Mouse (Mus musculus) G1E (cell line): ENCODE data around the gene Lck.

ENCODE experiments used
- CTCF ChIP-seq: IDR thresholded peaks from 2 replicates; pipeline ENCODE4 v1.5.1; 2012; ENCODE audit warnings: low read depth, low read length, inconsistent platforms, mixed read lengths
- GATA1 ChIP-seq: IDR thresholded peaks from 2 replicates; pipeline ENCODE4 v1.6.1; 2012; ENCODE audit warnings: borderline replicate concordance, low read length, inconsistent platforms, mixed read lengths
- POLR2AphosphoS5 ChIP-seq: IDR thresholded peaks from 2 replicates; pipeline ENCODE4 v1.6.1; 2012; ENCODE audit warnings: low read depth, low read length, inconsistent platforms; ENCODE audit not compliant: insufficient replicate concordance

DNA sequence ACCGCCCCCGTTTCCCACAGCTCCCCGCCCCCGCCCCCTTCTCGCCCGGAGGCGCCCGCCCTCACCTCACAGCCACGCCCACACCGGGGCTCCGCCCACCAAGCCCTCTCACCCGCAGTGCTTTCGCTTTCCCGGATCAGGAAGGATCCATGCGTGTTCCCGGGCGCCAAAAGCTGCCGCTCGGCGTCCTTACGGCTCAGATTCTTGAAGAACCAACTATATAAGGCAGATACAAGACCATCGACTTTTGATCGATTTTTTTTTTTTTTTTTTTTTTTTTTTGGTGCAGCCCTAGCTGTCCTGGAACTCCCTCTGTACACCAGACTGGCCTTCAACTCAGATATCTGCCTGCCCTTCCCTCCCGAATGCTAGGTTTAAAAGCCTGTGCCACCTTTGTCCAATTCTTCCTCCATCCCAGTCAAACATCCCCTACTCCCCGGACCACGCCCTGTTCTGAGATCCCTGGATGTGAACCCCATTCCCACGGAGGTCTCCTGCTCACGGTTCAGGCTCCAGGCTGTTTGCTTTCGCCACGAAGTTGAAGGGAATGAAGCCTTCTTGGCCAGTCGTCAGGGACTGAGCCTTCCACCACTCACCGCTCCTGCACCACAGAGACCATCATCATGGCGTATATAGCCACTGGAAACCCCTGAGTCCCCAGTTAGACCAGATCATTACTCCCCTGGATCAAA is 16.8 kb downstream of the Lck start:
- TF ChIP-seq CTCF (no peak), POLR2AphosphoS5 (no peak), GATA1 (no peak)
